Mouse (Mus musculus) forebrain, embryonic 16.5 days (tissue): ENCODE data around the gene Ralbp1. TPM values are rescaled to one million over a fixed set of nuclear protein-coding genes. Genes with fewer than 3 reads are reported as not detected.

Experiments
- ATAC-seq: fragments of 200-750 bp; cut with Nextera tagmentation; 2 replicates; pipeline ENCODE4 v1.8.0; 2017; ENCODE audit warnings: mild to moderate bottlenecking, moderate library complexity
- H3K27ac ChIP-seq: fragments of 300-500 bp; sonication (generic); 2 replicates; pipeline ENCODE4 v1.5.1; 2014; ENCODE audit warnings: low read length, control low read depth
- H3K27me3 ChIP-seq: fragments of 300-500 bp; sonication (generic); replicated peaks from 2 replicates; pipeline ENCODE4 v1.6.1; 2014; ENCODE audit warnings: low read length; ENCODE audit not compliant: control insufficient read depth, insufficient read depth
- H3K36me3 ChIP-seq: fragments of 300-500 bp; sonication (generic); 2 replicates; pipeline ENCODE4 v1.6.1; 2014; ENCODE audit not compliant: control insufficient read depth, insufficient read depth
- H3K4me1 ChIP-seq: fragments of 300-500 bp; sonication (generic); replicated peaks from 2 replicates; pipeline ENCODE4 v1.6.1; 2014; ENCODE audit warnings: low read length; ENCODE audit not compliant: control insufficient read depth, insufficient read depth
- H3K4me2 ChIP-seq: fragments of 300-500 bp; sonication (generic); 2 replicates; pipeline ENCODE4 v1.6.1; 2014; ENCODE audit warnings: mild to moderate bottlenecking, low read length, control low read depth
- H3K4me3 ChIP-seq: fragments of 300-500 bp; sonication (generic); replicated peaks from 2 replicates; pipeline ENCODE4 v1.5.1; 2014; ENCODE audit warnings: mild to moderate bottlenecking, low read length, control low read depth
- H3K9ac ChIP-seq: fragments of 300-500 bp; sonication (generic); replicated peaks from 2 replicates; pipeline ENCODE4 v1.6.1; 2014; ENCODE audit warnings: low read depth, low read length, control low read depth
- H3K9me3 ChIP-seq: fragments of 300-500 bp; sonication (generic); 2 replicates; pipeline ENCODE4 v1.6.1; 2016; ENCODE audit warnings: low read length; ENCODE audit not compliant: control insufficient read depth
- WGBS: fragments of 180-500 bp; shearing (Covaris S2); extraction: QIAGEN DNeasy Blood & Tissue Kit; methylation state at CpG from one replicate; pipeline ENCODE4 v1.1.7; 2014; 5-methylcytosine and 5-hydroxymethylcytosine counted together
- polyA plus RNA-seq: library from polyadenylated mRNA; unstranded; fragments of >200 nt; fragmentation: Nextera tagmentation; extraction: Ambion mirVana; gene quantifications from 2 replicates; pipeline ENCODE4 v1.2.1, GENCODE M21; 2015

Gene Ralbp1
- polyA plus RNA-seq, 1 experiment from 2014 or later: 55.6 TPM

DNA sequence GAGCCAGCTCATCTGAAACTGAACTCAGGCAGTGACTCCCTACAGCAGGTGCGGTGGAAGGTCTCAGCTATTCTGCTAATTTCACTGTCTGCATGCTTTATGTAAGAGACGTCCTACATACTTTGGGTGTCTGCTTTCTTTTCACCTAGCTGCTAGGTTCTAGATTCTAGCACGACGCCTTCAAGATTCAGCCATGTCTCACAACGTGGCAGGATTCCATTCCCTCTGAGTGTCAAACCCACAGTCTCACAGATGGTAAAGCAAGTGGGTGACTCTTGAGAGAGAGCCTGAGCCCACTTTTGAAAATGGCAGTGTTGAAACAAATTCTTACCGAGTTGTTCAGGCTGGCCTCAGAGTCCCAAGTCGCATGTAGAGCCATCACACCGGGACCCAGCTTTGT, 18.2 kb upstream of the Ralbp1 start:
- no peak for ATAC-seq
- WGBS: 92% methylated on average over 8 of the region's 8 CpGs

DNA sequence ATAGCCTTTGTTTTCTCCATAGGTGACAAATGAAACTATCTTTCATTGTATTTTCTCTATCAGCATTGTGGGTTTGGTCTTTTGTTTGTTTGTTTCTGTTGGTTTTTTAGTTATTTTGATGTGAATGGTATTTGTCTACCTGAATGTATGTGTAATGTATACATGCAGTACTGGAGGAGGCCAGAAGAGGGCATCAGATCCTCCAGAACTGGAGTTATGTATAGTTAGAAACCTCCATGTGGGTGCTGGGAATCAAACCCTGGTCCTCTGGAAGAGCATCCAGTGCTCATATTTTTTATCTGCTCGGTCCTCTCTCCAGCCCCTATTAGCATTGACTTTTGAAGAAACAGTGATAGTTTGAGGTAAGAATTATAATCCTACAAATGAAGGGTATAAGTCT, 17.4 kb upstream of the Ralbp1 start:
- WGBS: 98% methylated on average over 1 of the region's 1 CpGs
- Histone ChIP-seq H3K27me3 (no peaks in the 10 kb centered on the region), H3K4me1 (no peaks in the 10 kb centered on the region), H3K4me3 (no peak overlapping the region), H3K27ac (no peak overlapping the region), H3K9me3 (no peaks in the 10 kb centered on the region), H3K36me3 (no peaks in the 10 kb centered on the region), H3K9ac (no peak overlapping the region), H3K4me2 (no peak overlapping the region)
- no peak for ATAC-seq

More for the DNA sequence above, 18.2 kb upstream of the Ralbp1 start:
- H3K27ac ChIP-seq: no peak overlapping the region
- no peaks in the 10 kb centered on the region for H3K36me3 ChIP-seq
- H3K4me2 ChIP-seq: no peak overlapping the region
- no peaks in the 10 kb centered on the region for H3K4me1 ChIP-seq
- H3K27me3 ChIP-seq: no peaks in the 10 kb centered on the region
- H3K4me3 ChIP-seq: no peak overlapping the region
- H3K9ac ChIP-seq: no peak overlapping the region
- H3K9me3 ChIP-seq: no peaks in the 10 kb centered on the region

DNA sequence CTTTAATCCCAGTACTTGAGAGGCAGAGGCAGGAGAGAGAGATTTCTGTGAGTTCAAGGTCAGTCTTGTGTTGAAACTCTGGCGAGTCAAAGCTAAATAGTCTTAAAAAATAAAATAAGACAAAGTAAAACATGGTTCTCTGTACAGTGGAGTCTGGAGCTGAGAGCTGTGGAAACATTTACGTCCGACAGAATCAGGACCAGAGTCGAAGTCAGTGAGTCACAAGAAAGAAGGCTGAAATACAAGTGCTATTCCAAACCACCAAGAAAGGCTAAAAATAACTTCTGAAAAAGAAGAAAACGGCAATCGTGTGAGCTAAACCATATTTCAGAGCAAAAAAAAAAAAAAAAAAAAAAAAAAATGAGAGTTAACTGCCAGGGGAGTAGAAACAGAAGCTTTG, 16.7 kb upstream of the Ralbp1 start:
- no peak overlapping the region for H3K4me2 ChIP-seq
- H3K4me3 ChIP-seq: no peak overlapping the region
- H3K27ac ChIP-seq: no peak overlapping the region
- no peaks in the 10 kb centered on the region for H3K27me3 ChIP-seq
- no peaks in the 10 kb centered on the region for H3K36me3 ChIP-seq
- WGBS: 92% methylated on average over 6 of the region's 6 CpGs
- H3K4me1 ChIP-seq: no peaks in the 10 kb centered on the region
- no peak for ATAC-seq
- no peaks in the 10 kb centered on the region for H3K9me3 ChIP-seq
- H3K9ac ChIP-seq: no peak overlapping the region

DNA sequence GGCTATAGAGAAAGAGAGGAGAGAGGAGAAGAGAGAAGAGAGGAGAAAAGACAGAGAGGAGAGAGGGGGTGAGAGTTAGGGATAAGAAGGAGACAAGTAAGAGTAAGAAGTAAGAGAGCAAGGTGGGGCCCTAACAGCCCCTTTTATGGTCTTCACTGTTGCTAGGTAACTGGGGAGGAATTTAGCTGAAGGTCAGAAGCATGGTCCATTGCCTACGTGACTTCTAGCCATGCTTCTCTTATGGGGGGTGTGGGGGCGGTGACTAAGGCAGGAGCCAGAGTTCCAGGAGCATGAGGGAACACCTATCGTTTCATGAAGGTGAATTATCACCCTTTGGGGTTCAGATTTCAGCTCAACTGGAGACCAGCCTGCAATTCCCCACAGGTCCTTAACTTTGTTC, 10.4 kb upstream of the Ralbp1 start:
- Histone ChIP-seq H3K9ac (no peak overlapping the region), H3K4me2 (no peak overlapping the region), H3K27me3 (no peaks in the 10 kb centered on the region), H3K4me1 (no peaks in the 10 kb centered on the region), H3K36me3 (no peaks in the 10 kb centered on the region), H3K9me3 (no peaks in the 10 kb centered on the region), H3K27ac (no peak overlapping the region), H3K4me3 (no peak overlapping the region)
- ATAC-seq: no peak
- 80% methylated on average over 3 of the region's 3 CpGs for WGBS

DNA sequence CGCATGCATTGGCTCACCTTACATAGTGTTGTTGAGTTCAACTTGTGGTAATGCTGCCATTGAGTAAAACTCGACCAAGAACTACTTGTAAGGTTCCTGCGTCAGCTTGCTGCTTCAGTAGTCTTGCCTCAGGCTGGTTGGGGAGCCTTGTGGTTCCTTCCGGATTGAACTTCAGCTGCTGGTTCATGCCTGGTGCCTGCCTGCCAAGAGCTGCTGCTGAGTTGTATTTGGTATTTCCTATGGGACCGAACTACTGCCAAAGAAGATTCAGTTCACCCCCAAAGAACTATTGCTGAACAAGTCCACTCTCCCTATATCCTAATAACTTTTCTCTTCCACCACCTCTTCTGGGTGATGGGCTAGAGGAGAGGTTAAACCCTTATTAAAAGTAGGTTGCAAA, 3.9 kb upstream of the Ralbp1 start:
- Histone ChIP-seq H3K27me3 (no peaks in the 10 kb centered on the region), H3K4me1 (peaks cover 6% of the 10 kb centered on the region), H3K4me2 (no peak overlapping the region), H3K9ac (no peak overlapping the region), H3K9me3 (no peaks in the 10 kb centered on the region), H3K36me3 (no peaks in the 10 kb centered on the region), H3K4me3 (no peak overlapping the region), H3K27ac (no peak overlapping the region)
- ATAC-seq: no peak
- 82% methylated on average over 5 of the region's 5 CpGs for WGBS

DNA sequence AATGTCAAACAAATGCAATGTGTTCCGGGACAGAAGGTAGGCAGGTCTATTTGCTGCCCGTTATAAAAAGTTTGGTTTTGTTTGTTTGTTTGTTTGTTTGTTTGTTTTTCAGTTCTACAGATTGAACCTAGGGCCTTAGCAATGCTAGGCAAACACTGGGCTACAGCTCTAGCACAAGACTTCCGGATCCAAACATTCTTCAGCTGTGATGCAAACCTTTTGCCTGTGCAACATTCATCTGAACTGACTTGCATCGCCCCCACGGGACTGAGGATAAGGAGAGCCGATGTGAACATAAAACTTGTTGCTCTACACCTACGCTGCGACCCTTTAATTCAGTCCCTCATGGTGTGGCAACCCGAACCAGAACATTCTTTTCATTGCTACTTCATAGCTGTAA, 973 bp upstream of the Ralbp1 start:
- no peak for ATAC-seq
- peak overlapping the region; percentile 95 for H3K27ac ChIP-seq

DNA sequence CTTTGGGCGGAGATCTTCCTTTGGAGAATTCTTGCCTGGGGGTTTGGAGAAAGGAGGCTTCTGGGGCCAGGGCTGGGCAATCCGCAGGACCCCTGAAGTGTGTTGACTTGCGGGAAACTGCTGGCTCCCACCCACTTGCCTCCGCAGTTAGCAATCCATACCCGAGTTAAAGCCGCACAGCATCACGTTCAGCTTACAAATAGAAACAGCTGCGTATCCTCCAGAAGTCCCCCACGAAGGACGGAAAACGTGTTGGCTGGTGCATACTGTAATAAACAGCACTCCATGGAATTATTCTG, 251 bp downstream of the Ralbp1 start:
- peak overlapping the region; percentile 93 for H3K4me2 ChIP-seq
- H3K9me3 ChIP-seq: no peaks in the 10 kb centered on the region
- ATAC-seq: no peak

More for the DNA sequence above, 973 bp upstream of the Ralbp1 start:
- Histone ChIP-seq H3K9me3 (no peaks in the 10 kb centered on the region), H3K9ac (peak overlapping the region; percentile 79; the same call in 1 of the 2 replicates), H3K4me2 (peak overlapping the region; percentile 93), H3K4me3 (peak overlapping the region; percentile 97), H3K27me3 (no peaks in the 10 kb centered on the region), H3K36me3 (no peaks in the 10 kb centered on the region), H3K4me1 (peaks cover 23% of the 10 kb centered on the region)
- 75% methylated on average over 9 of the region's 9 CpGs for WGBS

DNA sequence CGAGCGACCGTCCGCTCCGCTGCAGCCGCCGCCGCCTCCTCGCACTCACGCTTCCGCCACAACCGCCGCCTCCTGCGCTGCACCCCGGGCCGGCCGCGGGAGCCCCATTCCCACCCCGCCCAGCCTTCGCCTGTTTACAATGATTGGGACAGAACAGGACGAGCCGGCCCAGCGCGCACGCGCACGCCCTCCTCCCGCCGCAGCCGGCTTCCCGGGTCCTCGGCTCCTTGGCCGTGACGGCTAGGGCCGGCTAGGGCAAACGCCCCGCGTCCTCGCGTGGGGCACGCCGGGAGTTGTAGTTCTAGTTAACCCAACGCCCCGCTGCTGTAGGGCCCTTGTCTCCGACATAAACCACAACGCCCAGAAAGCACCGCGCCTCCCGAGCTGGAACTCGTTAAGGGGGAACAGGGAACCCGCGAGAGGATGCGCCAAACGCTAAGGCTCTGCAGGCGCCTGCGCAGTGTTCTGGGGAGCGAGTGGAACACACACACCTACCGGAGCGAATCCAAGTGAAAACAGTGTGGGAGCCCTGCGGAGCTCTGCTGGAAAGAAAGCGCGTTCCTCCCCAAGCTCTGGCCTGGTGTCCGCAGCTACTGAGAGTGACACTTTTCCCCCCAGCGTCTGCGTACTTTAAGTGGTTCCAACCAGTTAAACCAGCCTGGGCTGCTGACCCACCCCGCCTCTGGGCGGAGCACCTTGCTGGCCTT, 754 bp downstream of the Ralbp1 start:
- Histone ChIP-seq H3K4me3 (peak overlapping the region; percentile 97), H3K9me3 (no peaks in the 10 kb centered on the region), H3K4me1 (peaks cover 23% of the 10 kb centered on the region), H3K9ac (peak overlapping the region; percentile 84), H3K4me2 (peak overlapping the region; percentile 93), H3K27me3 (no peaks in the 10 kb centered on the region), H3K27ac (peak overlapping the region; percentile 95), H3K36me3 (no peaks in the 10 kb centered on the region)
- WGBS: under 1% methylated on average over 67 of the region's 67 CpGs
- ATAC-seq: peak; percentile 99

More for the DNA sequence above, 251 bp downstream of the Ralbp1 start:
- under 1% methylated on average over 11 of the region's 11 CpGs for WGBS
- Histone ChIP-seq H3K27me3 (no peaks in the 10 kb centered on the region), H3K4me3 (peak overlapping the region; percentile 97), H3K9ac (peak overlapping the region; percentile 79), H3K4me1 (peaks cover 23% of the 10 kb centered on the region), H3K27ac (peak overlapping the region; percentile 95), H3K36me3 (no peaks in the 10 kb centered on the region)

DNA sequence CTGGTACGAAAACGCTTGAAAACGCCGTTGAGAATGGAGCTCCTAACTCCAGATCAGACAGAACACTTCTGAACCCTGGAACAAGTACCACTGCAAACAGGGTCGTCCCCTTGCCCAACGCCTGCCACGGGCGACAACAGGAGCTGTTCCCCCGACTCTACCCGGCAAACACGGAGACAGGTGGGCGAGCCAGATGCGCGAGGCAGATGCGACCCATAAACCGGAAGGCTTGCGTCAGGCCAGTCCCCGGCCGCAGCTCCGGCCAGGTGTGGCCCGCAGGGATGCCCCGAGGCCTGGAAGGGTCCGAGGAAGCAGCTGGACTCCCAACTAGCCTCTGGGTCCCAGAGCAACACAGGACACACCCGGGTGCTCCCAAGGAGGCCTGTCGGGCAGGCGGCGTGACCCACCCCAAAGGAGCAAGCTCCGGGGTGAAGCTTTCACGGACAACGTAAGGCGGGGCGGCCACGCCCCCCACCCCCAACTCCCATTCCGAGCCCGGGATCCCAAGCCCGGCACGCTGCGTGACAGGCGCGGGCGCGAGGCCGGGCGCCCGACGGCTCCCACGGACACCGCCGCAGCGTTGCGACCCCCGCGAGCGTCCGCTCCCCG, 1.4 kb downstream of the Ralbp1 start:
- H3K36me3 ChIP-seq: no peaks in the 10 kb centered on the region
- H3K27me3 ChIP-seq: no peaks in the 10 kb centered on the region
- peak overlapping the region; percentile 82 for H3K27ac ChIP-seq
- peak overlapping the region; percentile 84 for H3K9ac ChIP-seq
- under 1% methylated on average over 55 of the region's 56 CpGs for WGBS
- peaks cover 23% of the 10 kb centered on the region for H3K4me1 ChIP-seq
- H3K4me3 ChIP-seq: peak overlapping the region; percentile 97
- peak; percentile 24 for ATAC-seq
- peak overlapping the region; percentile 66 for H3K4me2 ChIP-seq
- no peaks in the 10 kb centered on the region for H3K9me3 ChIP-seq
